Mouse (Mus musculus) bone marrow, adult 2 months (tissue): Measurements from ENCODE around the gene Sva. TPM values are rescaled to one million over a fixed set of nuclear protein-coding genes. Genes with fewer than 3 reads are reported as not detected.

Experiments
- H3K27ac ChIP-seq: fragments of 200-500 bp; 2 replicates; pipeline ENCODE4 v1.5.1; 2012; ENCODE audit warnings: low read depth, mild to moderate bottlenecking, control low read depth, inconsistent platforms, low read length; ENCODE audit not compliant: control insufficient read depth, poor library complexity, insufficient read depth
- H3K4me1 ChIP-seq: fragments of 200-500 bp; 2 replicates; pipeline ENCODE4 v1.6.1; 2011; ENCODE audit warnings: low read length; ENCODE audit not compliant: control insufficient read depth, insufficient read depth
- H3K4me3 ChIP-seq: fragments of 200-500 bp; replicated peaks from 2 replicates; pipeline ENCODE3; 2011; ENCODE audit warnings: mild to moderate bottlenecking, low read depth, low read length, control low read depth; ENCODE audit not compliant: control insufficient read depth
- CTCF ChIP-seq: fragments of 200-500 bp; IDR thresholded peaks from 2 replicates; pipeline ENCODE4 v1.5.1; 2011; ENCODE audit warnings: low read length, control low read depth; ENCODE audit not compliant: control insufficient read depth, insufficient read depth
- POLR2A ChIP-seq: fragments of 200-500 bp; IDR thresholded peaks from 2 replicates; pipeline ENCODE4 v1.6.1; 2011; ENCODE audit warnings: low read depth, mild to moderate bottlenecking, control low read depth, low read length, borderline replicate concordance; ENCODE audit not compliant: control insufficient read depth
- polyA plus RNA-seq: library from polyadenylated mRNA; stranded (reverse); fragments of >200 nt; gene quantifications from 2 replicates; pipeline ENCODE4 v1.2.4, GENCODE M21; 2011; ENCODE audit warnings: low replicate concordance; ENCODE audit not compliant: missing spikeins, insufficient read depth, insufficient read length

The Sva gene
- polyA plus RNA-seq = not detected in 2 replicates

DNA sequence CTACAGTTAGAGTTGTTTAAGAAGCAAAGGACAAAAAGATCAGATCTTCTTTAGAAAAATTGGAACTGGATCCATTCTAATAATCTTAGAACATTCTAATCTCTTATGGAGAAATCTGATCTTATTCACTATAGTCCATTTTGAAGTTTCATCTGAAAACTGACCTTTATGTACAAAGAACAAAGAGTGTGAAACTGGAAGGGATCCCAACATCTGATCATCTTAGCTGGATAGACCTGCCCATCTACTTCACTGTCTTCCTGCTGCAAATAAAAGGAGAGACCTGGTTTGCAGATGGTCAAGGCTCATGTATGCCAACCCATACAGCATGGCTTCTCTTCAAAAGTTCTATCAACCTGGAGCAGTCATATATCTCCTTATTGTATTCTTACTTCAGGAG is at the start of gene Sva:
Gene Sva (plus strand): TSS at position 301 of the 400 bp plus-strand sequence.
- Histone ChIP-seq H3K4me1 (no peaks in the 10 kb centered on the region), H3K4me3 (no peak within 1 kb of the TSS), H3K27ac (no peak within 1 kb of the TSS)
- TF ChIP-seq CTCF (no peak), POLR2A (no peak)

Other genes with a start within 250 kb of the Sva start
- not detected in 2 replicates for gene Pip, start 190.9 kb upstream of the Sva start, polyA plus RNA-seq
- gene Sval2, start 185.4 kb upstream of the Sva start, polyA plus RNA-seq = not detected in 2 replicates
- not detected in 2 replicates for gene Sval1, start 86.8 kb upstream of the Sva start, polyA plus RNA-seq
- gene Sval3, start 70.3 kb upstream of the Sva start, polyA plus RNA-seq = not detected in 2 replicates
- not detected in 2 replicates for gene Tas2r139, start 102.5 kb downstream of the Sva start, polyA plus RNA-seq
- gene Tas2r144, start 176.9 kb downstream of the Sva start, polyA plus RNA-seq = not detected in 2 replicates
- gene Gstk1, start 207.5 kb downstream of the Sva start, polyA plus RNA-seq = 1.3 and 8.3 TPM in 2 replicates
- gene Tmem139, start 223.6 kb downstream of the Sva start, polyA plus RNA-seq = not detected in 2 replicates
- gene Casp2, start 226.6 kb downstream of the Sva start, polyA plus RNA-seq = 20.9 and 27.5 TPM in 2 replicates
- 2.1 and 4.2 TPM in 2 replicates for gene Clcn1, start 248.3 kb downstream of the Sva start, polyA plus RNA-seq